Mouse (Mus musculus) CH12.LX (cell line): ENCODE results near the gene Cdk4. TPM values are rescaled to one million over a fixed set of nuclear protein-coding genes. Genes with fewer than 3 reads are reported as not detected.

Experiments used
- DNase-seq: peaks from one replicate; pipeline ENCODE4 v3.0.0-alpha.2; 2013; ENCODE audit errors: extremely low read depth
- H3K27ac ChIP-seq: 2 replicates; pipeline ENCODE4 v1.5.1; 2012; ENCODE audit warnings: low read depth, mild to moderate bottlenecking, control low read depth, moderate library complexity; ENCODE audit not compliant: insufficient read depth
- H3K27me3 ChIP-seq: replicated peaks from 2 replicates; pipeline ENCODE3; 2012; ENCODE audit warnings: inconsistent platforms
- H3K36me3 ChIP-seq, 2 experiments: replicated peaks in 1 of 2; 2 replicates each; pipeline versions ENCODE3 to v1.6.1; 2012; ENCODE audit warnings: inconsistent platforms in 1 of 2, low read length in 1 of 2, mild to moderate bottlenecking in 1 of 2, mixed read lengths in 1 of 2, moderate library complexity in 1 of 2; ENCODE audit not compliant: control insufficient read depth in 1 of 2, insufficient read depth in 1 of 2
- H3K4me1 ChIP-seq, 2 experiments: 2 replicates each; pipeline ENCODE4 v1.6.1; 2012; ENCODE audit warnings: inconsistent platforms in 1 of 2, moderate library complexity in 1 of 2; ENCODE audit not compliant: insufficient read depth in 2 of 2, control insufficient read depth in 1 of 2
- H3K4me2 ChIP-seq: 2 replicates; pipeline ENCODE4 v1.6.1; 2012; ENCODE audit warnings: low read depth, mild to moderate bottlenecking, control low read depth; ENCODE audit not compliant: poor library complexity, insufficient read depth, severe bottlenecking
- H3K4me3 ChIP-seq, 3 experiments: fragments of 150-350 bp in 1 of 3; sonication (generic) in 1 of 3; replicated peaks in 1 of 3; 2 replicates each; pipeline versions ENCODE3 to v1.5.1; 2011 to 2012; ENCODE audit warnings: low read depth in 2 of 3, low read length in 2 of 3, mild to moderate bottlenecking in 2 of 3, moderate library complexity in 2 of 3, control low read depth in 1 of 3, improper control_type of control experiment in 1 of 3, inconsistent platforms in 1 of 3, mixed read lengths in 1 of 3; ENCODE audit not compliant: poor library complexity in 1 of 3
- H3K79me2 ChIP-seq: replicated peaks from 2 replicates; pipeline ENCODE4 v1.6.1; 2012; ENCODE audit warnings: mild to moderate bottlenecking, moderate library complexity; ENCODE audit not compliant: control insufficient read depth, poor library complexity, insufficient read depth, severe bottlenecking; ENCODE audit errors: extremely low read depth
- H3K9ac ChIP-seq: 2 replicates; pipeline ENCODE4 v1.6.1; 2012; ENCODE audit warnings: low read depth, mild to moderate bottlenecking, control low read depth, moderate library complexity; ENCODE audit not compliant: insufficient read depth
- H3K9me3 ChIP-seq: replicated peaks from 2 replicates; pipeline ENCODE3; 2012; ENCODE audit warnings: low read length, inconsistent platforms, mixed read lengths
- BHLHE40 ChIP-seq: IDR thresholded peaks from 2 replicates; pipeline ENCODE4 v1.6.1; 2011; ENCODE audit warnings: mild to moderate bottlenecking, low read depth, low read length, improper control_type of control experiment
- EP300 ChIP-seq: IDR thresholded peaks from 2 replicates; pipeline ENCODE4 v1.6.1; 2011; ENCODE audit warnings: low read length, improper control_type of control experiment
- GABPA ChIP-seq: IDR thresholded peaks from 2 replicates; pipeline ENCODE4 v1.6.1; 2012; ENCODE audit warnings: low read depth, low read length, improper control_type of control experiment, inconsistent platforms; ENCODE audit not compliant: insufficient replicate concordance
- HCFC1 ChIP-seq: IDR thresholded peaks from 2 replicates; pipeline ENCODE4 v1.6.1; 2012; ENCODE audit warnings: low read depth, mild to moderate bottlenecking, inconsistent platforms, low read length, improper control_type of control experiment
- IRF4 ChIP-seq: IDR thresholded peaks from 2 replicates; pipeline ENCODE4 v1.6.1; 2014; ENCODE audit warnings: low read depth, mild to moderate bottlenecking, inconsistent platforms, low read length, improper control_type of control experiment
- JUN ChIP-seq: IDR thresholded peaks from 2 replicates; pipeline ENCODE4 v1.6.1; 2011; ENCODE audit warnings: low read depth, mild to moderate bottlenecking, low read length, improper control_type of control experiment, moderate library complexity; ENCODE audit not compliant: insufficient read depth
- JUND ChIP-seq: conservative IDR thresholded peaks from 2 replicates; pipeline ENCODE4 v1.6.1; 2011; ENCODE audit warnings: low read depth, low read length, improper control_type of control experiment
- KAT2A ChIP-seq: IDR thresholded peaks from 2 replicates; pipeline ENCODE4 v1.6.1; 2012; ENCODE audit warnings: low read length, improper control_type of control experiment, inconsistent platforms; ENCODE audit not compliant: insufficient replicate concordance
- MAFK ChIP-seq: IDR thresholded peaks from 2 replicates; pipeline ENCODE4 v1.6.1; 2011; ENCODE audit warnings: low read length, improper control_type of control experiment; ENCODE audit not compliant: insufficient replicate concordance
- MXI1 ChIP-seq: IDR thresholded peaks from 2 replicates; pipeline ENCODE4 v1.6.1; 2011; ENCODE audit warnings: mild to moderate bottlenecking, low read depth, low read length, improper control_type of control experiment
- MYC ChIP-seq: IDR thresholded peaks from 2 replicates; pipeline ENCODE4 v1.6.1; 2011; ENCODE audit warnings: low read depth, mild to moderate bottlenecking, improper control_type of control experiment, low read length
- NELFE ChIP-seq: IDR thresholded peaks from 2 replicates; pipeline ENCODE4 v1.6.1; 2011; ENCODE audit warnings: low read depth, low read length, improper control_type of control experiment
- POLR2A ChIP-seq: IDR thresholded peaks from 2 replicates; pipeline ENCODE4 v1.6.1; 2011; ENCODE audit warnings: low read depth, mild to moderate bottlenecking, improper control_type of control experiment, low read length
- POLR2AphosphoS2 ChIP-seq: IDR thresholded peaks from 2 replicates; pipeline ENCODE4 v1.6.1; 2011; ENCODE audit warnings: low read depth, low read length, improper control_type of control experiment
- SIN3A ChIP-seq: IDR thresholded peaks from 2 replicates; pipeline ENCODE4 v1.6.1; 2012; ENCODE audit warnings: low read length, improper control_type of control experiment, inconsistent platforms
- SMC3 ChIP-seq: IDR thresholded peaks from 2 replicates; pipeline ENCODE4 v1.6.1; 2011; ENCODE audit warnings: low read depth, low read length, improper control_type of control experiment
- UBTF ChIP-seq: IDR thresholded peaks from 2 replicates; pipeline ENCODE4 v1.6.1; 2012; ENCODE audit warnings: low read depth, mild to moderate bottlenecking, inconsistent platforms, low read length, improper control_type of control experiment, moderate library complexity
- USF1 ChIP-seq: IDR thresholded peaks from 2 replicates; pipeline ENCODE4 v1.6.1; 2014; ENCODE audit warnings: low read depth, mild to moderate bottlenecking, inconsistent platforms, low read length, improper control_type of control experiment
- ZC3H11A ChIP-seq: IDR thresholded peaks from 2 replicates; pipeline ENCODE4 v1.6.1; 2012; ENCODE audit warnings: low read depth, mild to moderate bottlenecking, inconsistent platforms, low read length, improper control_type of control experiment
- ZKSCAN1 ChIP-seq: IDR thresholded peaks from 2 replicates; pipeline ENCODE4 v1.6.1; 2012; ENCODE audit warnings: low read depth, inconsistent platforms, low read length, improper control_type of control experiment, borderline replicate concordance
- ZMIZ1 ChIP-seq: IDR thresholded peaks from 2 replicates; pipeline ENCODE4 v1.6.1; 2012; ENCODE audit warnings: low read depth, mild to moderate bottlenecking, inconsistent platforms, low read length, improper control_type of control experiment
- ZNF384 ChIP-seq: IDR thresholded peaks from 2 replicates; pipeline ENCODE4 v1.6.1; 2012; ENCODE audit warnings: low read depth, low read length, improper control_type of control experiment, inconsistent platforms
- dilution Hi-C: fragments of 300-500 bp; cut with MboI; formaldehyde crosslinking; loops from 2 replicates; pipeline ENCODE4 v1.14.3; 2020; ENCODE audit warnings: low sequenced_read_pairs; ENCODE audit not compliant: extremely low pct_unique_long_range_greater_than_20kb, extremely low pct_ligation_motif_present
- in situ Hi-C: fragments of 300-500 bp; cut with MboI; formaldehyde crosslinking; loops from 3 replicates; pipeline ENCODE4 v1.14.3; 2019; ENCODE audit warnings: low sequenced_read_pairs, low pct_ligation_motif_present, low pct_unique_long_range_greater_than_20kb, mixed read lengths
- polyA plus RNA-seq: library from polyadenylated mRNA; unstranded; fragments of >175 nt; gene quantifications from 2 replicates; pipeline ENCODE4 v1.2.1, GENCODE M21; 2012; ENCODE audit warnings: low read depth; ENCODE audit not compliant: insufficient read length
- total RNA-seq, 2 experiments: library from RNA; depleted of rRNA; stranded (reverse); fragments of 300-350 nt in 1 of 2; fragments of >200 nt in 1 of 2; gene quantifications; 2 replicates each; pipeline ENCODE4 v1.2.3; 2012 to 2014

The Cdk4 gene
- total and polyA plus RNA-seq, 3 experiments = 257 to 921 (median 864) TPM

DNA sequence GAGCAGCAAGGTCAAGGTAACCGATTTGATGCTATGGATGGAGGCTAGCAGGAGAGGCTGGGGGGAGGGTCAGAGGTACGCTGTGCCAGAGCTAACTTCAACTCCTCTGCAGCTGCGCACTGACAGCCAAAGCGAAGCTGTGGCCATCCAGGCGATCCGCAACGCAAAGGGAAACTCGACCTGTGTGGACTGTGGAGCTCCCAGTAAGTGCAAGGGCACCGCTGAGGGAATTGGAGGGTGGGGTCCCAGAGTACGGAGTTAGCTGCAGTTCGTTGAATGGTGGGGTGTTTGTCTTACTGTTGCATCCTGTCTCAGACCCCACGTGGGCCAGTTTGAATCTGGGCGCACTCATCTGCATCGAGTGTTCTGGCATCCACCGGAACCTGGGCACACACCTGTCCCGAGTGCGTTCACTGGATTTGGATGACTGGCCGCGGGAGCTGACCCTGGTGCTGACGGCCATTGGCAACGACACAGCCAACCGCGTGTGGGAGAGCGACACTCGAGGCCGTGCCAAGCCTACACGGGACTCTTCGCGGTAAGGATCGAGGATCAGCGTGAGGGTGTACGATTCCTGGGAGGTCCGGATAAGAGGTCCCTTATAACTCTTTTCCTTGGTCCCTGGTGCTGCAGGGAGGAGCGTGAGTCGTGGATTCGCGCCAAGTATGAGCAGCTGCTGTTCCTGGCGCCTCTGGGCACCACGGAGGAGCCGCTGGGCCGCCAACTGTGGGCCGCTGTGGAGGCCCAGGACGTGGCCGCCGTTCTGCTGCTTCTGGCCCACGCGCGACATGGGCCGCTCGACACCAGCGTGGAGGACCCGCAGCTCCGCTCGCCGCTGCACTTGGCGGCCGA lies 27.5 kb downstream of the Cdk4 start:
- no peaks in the 10 kb centered on the region for H3K4me1 ChIP-seq
- no peak overlapping the region for H3K9ac ChIP-seq
- in situ Hi-C loops = no loop called here
- no peak for TF ChIP-seq SIN3A
- no peak for TF ChIP-seq ZKSCAN1
- TF ChIP-seq MAFK = no peak
- TF ChIP-seq GABPA = no peak
- no peak for TF ChIP-seq JUND
- no peaks in the 10 kb centered on the region for H3K27me3 ChIP-seq
- H3K36me3 ChIP-seq = peaks cover 73 to 94% of the 10 kb centered on the region in 2 experiments
- dilution Hi-C loops = no loop called here
- no peak overlapping the region for H3K27ac ChIP-seq
- H3K4me3 ChIP-seq = no peak overlapping the region
- peaks cover 11% of the 10 kb centered on the region for H3K9me3 ChIP-seq
- DNase-seq = no peak
- H3K79me2 ChIP-seq = no peaks in the 10 kb centered on the region
- no peak overlapping the region for H3K4me2 ChIP-seq

DNA sequence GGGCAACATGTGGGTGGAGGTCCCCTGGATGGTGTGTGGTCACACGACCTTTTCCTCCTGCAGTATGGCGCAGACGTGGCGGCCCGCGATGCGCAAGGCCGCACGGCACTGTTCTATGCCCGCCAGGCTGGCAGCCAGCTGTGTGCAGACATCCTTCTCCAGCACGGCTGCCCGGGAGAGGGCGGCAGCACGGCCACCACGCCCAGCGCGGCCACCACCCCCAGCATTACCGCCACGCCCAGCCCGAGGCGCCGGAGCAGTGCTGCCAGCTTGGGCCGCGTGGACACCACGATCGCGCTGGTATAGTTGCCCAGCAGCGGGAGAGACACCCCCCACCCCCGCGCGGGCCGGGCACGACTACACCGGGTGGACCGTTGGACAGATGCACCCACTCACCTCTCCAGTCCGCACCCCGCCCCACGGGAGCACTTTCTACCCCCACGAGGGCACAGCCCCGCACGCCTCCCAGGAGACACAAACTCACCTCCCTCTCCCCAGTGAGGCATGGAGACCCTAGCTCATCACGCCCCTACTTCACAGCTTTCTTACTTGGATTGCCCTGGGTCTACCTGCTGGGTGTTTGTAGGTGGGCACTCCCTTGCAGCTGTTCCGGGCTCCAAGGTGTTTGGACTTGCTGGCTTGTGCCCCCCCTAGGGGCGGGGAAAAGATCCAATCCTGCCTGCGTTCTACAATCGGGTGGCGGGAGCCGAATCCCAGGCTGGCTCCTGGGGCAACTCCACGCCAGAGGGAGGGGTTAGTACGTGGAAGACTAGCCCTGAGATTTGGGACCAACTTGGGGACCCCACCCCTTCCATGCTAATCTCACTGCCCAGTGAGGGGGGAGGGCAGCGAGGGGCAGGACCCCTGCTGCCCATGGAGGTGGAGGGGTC lies 28.4 kb downstream of the Cdk4 start:
- Histone ChIP-seq H3K27me3 (no peaks in the 10 kb centered on the region), H3K9ac (no peak overlapping the region), H3K79me2 (no peaks in the 10 kb centered on the region), H3K36me3 (peaks cover 76 to 98% of the 10 kb centered on the region in 2 experiments), H3K4me2 (no peak overlapping the region), H3K9me3 (peaks cover 11% of the 10 kb centered on the region), H3K4me1 (no peaks in the 10 kb centered on the region), H3K27ac (no peak overlapping the region), H3K4me3 (no peak overlapping the region)
- TF ChIP-seq ZNF384 (no peak), NELFE (no peak), POLR2AphosphoS2 (no peak), EP300 (no peak), JUN (no peak), IRF4 (no peak), ZC3H11A (no peak), MXI1 (no peak), MYC (no peak), POLR2A (no peak), BHLHE40 (no peak), HCFC1 (no peak), SMC3 (no peak), JUND (no peak), USF1 (no peak), SIN3A (no peak), KAT2A (no peak), GABPA (no peak), ZMIZ1 (no peak), UBTF (no peak)
- dilution Hi-C loops (no loop called here), in situ Hi-C loops (no loop called here)
- no peak for DNase-seq
